Mouse (Mus musculus): ENCODE data around the gene Tpk1. TPM values are rescaled to one million over a fixed set of nuclear protein-coding genes. Genes with fewer than 3 reads are reported as not detected.
"Not testable (repeated sequence)": the region's sequence is repeated elsewhere in the genome, so short reads cannot be mapped to it uniquely, and the experiment has no call there.

Tpk1 gene
- polyA plus RNA-seq, 1 experiment from 2014 or later, result 5.9 TPM

- H3K4me1 ChIP-seq (replicated peaks); H3K4me2 ChIP-seq; H3K4me3 ChIP-seq; H3K27ac ChIP-seq; H3K9ac ChIP-seq; H3K27me3 ChIP-seq; H3K9me3 ChIP-seq; ATAC-seq (ENCODE audit: low FRiP score); H3K36me3 ChIP-seq: not testable (repeated sequence)
- WGBS, result 91% methylated on average over 2 of the region's 2 CpGs
Measured at GRCm38 (mm10) chr6:43506686-43507385, 159.2 kb downstream of the Tpk1 start.

GRCm38 (mm10) chr6:43504609-43505230 is 161.4 kb downstream of the Tpk1 start:
- no peaks in the 10 kb centered on the region for H3K27me3 ChIP-seq
- no peaks in the 10 kb centered on the region for H3K4me1 ChIP-seq (replicated peaks)
- no peak overlapping the region for H3K4me2 ChIP-seq
- H3K4me3 ChIP-seq, result no peak overlapping the region
- no peaks in the 10 kb centered on the region for H3K36me3 ChIP-seq
- no peak for ATAC-seq (ENCODE audit: low FRiP score)
- WGBS, result 85% methylated on average over 5 of the region's 5 CpGs
- no peak overlapping the region for H3K9ac ChIP-seq
- no peaks in the 10 kb centered on the region for H3K9me3 ChIP-seq
- no peak overlapping the region for H3K27ac ChIP-seq

- H3K9me3 ChIP-seq, result peaks cover 6% of the 10 kb centered on the region; the same call in 1 of the 2 replicates
- no peaks in the 10 kb centered on the region for H3K4me1 ChIP-seq (replicated peaks)
- no peak overlapping the region for H3K4me3 ChIP-seq
- H3K27ac ChIP-seq, result no peak overlapping the region
- no peak overlapping the region for H3K4me2 ChIP-seq
- H3K9ac ChIP-seq, result no peak overlapping the region
- no peak for ATAC-seq (ENCODE audit: low FRiP score)
- no peaks in the 10 kb centered on the region for H3K36me3 ChIP-seq
- no peaks in the 10 kb centered on the region for H3K27me3 ChIP-seq
Measured at GRCm38 (mm10) chr6:43492367-43492766, 173.7 kb downstream of the Tpk1 start.

GRCm38 (mm10) chr6:43486691-43487090 is 179.4 kb downstream of the Tpk1 start:
- Histone ChIP-seq H3K4me2 (no peak overlapping the region), H3K9ac (no peak overlapping the region), H3K9me3 (no peaks in the 10 kb centered on the region), H3K4me1 (replicated peaks) (no peaks in the 10 kb centered on the region), H3K4me3 (no peak overlapping the region), H3K27me3 (no peaks in the 10 kb centered on the region), H3K27ac (no peak overlapping the region), H3K36me3 (no peaks in the 10 kb centered on the region)
- 91% methylated on average over 2 of the region's 2 CpGs for WGBS
- no peak for ATAC-seq (ENCODE audit: low FRiP score)

GRCm38 (mm10) chr6:43480687-43481086 is 185.4 kb downstream of the Tpk1 start:
- Histone ChIP-seq H3K27me3 (no peaks in the 10 kb centered on the region), H3K4me2 (no peak overlapping the region), H3K36me3 (no peaks in the 10 kb centered on the region), H3K9me3 (no peaks in the 10 kb centered on the region), H3K4me1 (replicated peaks) (no peaks in the 10 kb centered on the region), H3K27ac (no peak overlapping the region), H3K4me3 (no peak overlapping the region), H3K9ac (no peak overlapping the region)
- 74% methylated on average over 3 of the region's 3 CpGs for WGBS
- ATAC-seq (ENCODE audit: low FRiP score), result no peak

GRCm38 (mm10) chr6:43478810-43479209 is 187.3 kb downstream of the Tpk1 start:
- Histone ChIP-seq H3K9ac (no peak overlapping the region), H3K4me1 (replicated peaks) (no peaks in the 10 kb centered on the region), H3K36me3 (no peaks in the 10 kb centered on the region), H3K4me2 (no peak overlapping the region), H3K27me3 (no peaks in the 10 kb centered on the region), H3K4me3 (no peak overlapping the region), H3K27ac (no peak overlapping the region), H3K9me3 (no peaks in the 10 kb centered on the region)
- WGBS, result 34% methylated on average over 7 of the region's 7 CpGs
- ATAC-seq (ENCODE audit: low FRiP score), result no peak

- Histone ChIP-seq H3K4me1 (replicated peaks) (no peaks in the 10 kb centered on the region), H3K4me3 (no peak overlapping the region)
- WGBS, result 89% methylated on average over 3 of the region's 3 CpGs
Measured at GRCm38 (mm10) chr6:43476406-43476805, 189.7 kb downstream of the Tpk1 start.

GRCm38 (mm10) chr6:43475921-43476320 is 190.2 kb downstream of the Tpk1 start:
- H3K4me2 ChIP-seq, result no peak overlapping the region
- H3K27ac ChIP-seq, result no peak overlapping the region
- no peak for ATAC-seq (ENCODE audit: low FRiP score)
- H3K9me3 ChIP-seq, result no peaks in the 10 kb centered on the region
- no peak overlapping the region for H3K9ac ChIP-seq
- no peaks in the 10 kb centered on the region for H3K4me1 ChIP-seq (replicated peaks)
- no peaks in the 10 kb centered on the region for H3K36me3 ChIP-seq
- no peaks in the 10 kb centered on the region for H3K27me3 ChIP-seq
- no peak overlapping the region for H3K4me3 ChIP-seq

More at GRCm38 (mm10) chr6:43476406-43476805, 189.7 kb downstream of the Tpk1 start:
- no peaks in the 10 kb centered on the region for H3K36me3 ChIP-seq
- ATAC-seq (ENCODE audit: low FRiP score), result no peak
- H3K27me3 ChIP-seq, result no peaks in the 10 kb centered on the region
- H3K9me3 ChIP-seq, result no peaks in the 10 kb centered on the region
- no peak overlapping the region for H3K9ac ChIP-seq
- H3K27ac ChIP-seq, result no peak overlapping the region
- no peak overlapping the region for H3K4me2 ChIP-seq

- H3K36me3 ChIP-seq, result no peaks in the 10 kb centered on the region
- no peak overlapping the region for H3K4me2 ChIP-seq
- H3K9me3 ChIP-seq, result no peaks in the 10 kb centered on the region
- H3K27me3 ChIP-seq, result no peaks in the 10 kb centered on the region
- H3K4me1 ChIP-seq (replicated peaks), result no peaks in the 10 kb centered on the region
- no peak overlapping the region for H3K9ac ChIP-seq
- no peak overlapping the region for H3K27ac ChIP-seq
- no peak for ATAC-seq (ENCODE audit: low FRiP score)
- WGBS, result 95% methylated on average over 1 of the region's 1 CpGs
- no peak overlapping the region for H3K4me3 ChIP-seq
Measured at GRCm38 (mm10) chr6:43471556-43471955, 194.5 kb downstream of the Tpk1 start.

GRCm38 (mm10) chr6:43468821-43469594 is 197.1 kb downstream of the Tpk1 start:
- no peaks in the 10 kb centered on the region for H3K9me3 ChIP-seq
- WGBS, result 68% methylated on average over 10 of the region's 10 CpGs
- no peak overlapping the region for H3K27ac ChIP-seq
- H3K4me1 ChIP-seq (replicated peaks), result no peaks in the 10 kb centered on the region
- H3K9ac ChIP-seq, result no peak overlapping the region
- ATAC-seq (ENCODE audit: low FRiP score), result no peak
- H3K36me3 ChIP-seq, result no peaks in the 10 kb centered on the region
- H3K4me2 ChIP-seq, result no peak overlapping the region
- H3K27me3 ChIP-seq, result no peaks in the 10 kb centered on the region
- H3K4me3 ChIP-seq, result no peak overlapping the region

- Histone ChIP-seq H3K4me2 (no peak overlapping the region), H3K9me3 (no peaks in the 10 kb centered on the region), H3K27ac (no peak overlapping the region), H3K9ac (no peak overlapping the region), H3K27me3 (no peaks in the 10 kb centered on the region), H3K4me3 (no peak overlapping the region), H3K36me3 (no peaks in the 10 kb centered on the region), H3K4me1 (replicated peaks) (no peaks in the 10 kb centered on the region)
- no peak; the same call in 1 of the 2 replicates for ATAC-seq (ENCODE audit: low FRiP score)
- WGBS, result 68% methylated on average over 2 of the region's 2 CpGs
Measured at GRCm38 (mm10) chr6:43462849-43463369, 203.2 kb downstream of the Tpk1 start.

- WGBS, result 78% methylated on average over 2 of the region's 2 CpGs
- H3K9ac ChIP-seq, result no peak overlapping the region
- H3K4me2 ChIP-seq, result no peak overlapping the region
- H3K27me3 ChIP-seq, result no peaks in the 10 kb centered on the region
- H3K4me1 ChIP-seq (replicated peaks), result no peaks in the 10 kb centered on the region
- no peak overlapping the region for H3K27ac ChIP-seq
- no peaks in the 10 kb centered on the region for H3K9me3 ChIP-seq
- H3K4me3 ChIP-seq, result no peak overlapping the region
- ATAC-seq (ENCODE audit: low FRiP score), result no peak
- H3K36me3 ChIP-seq, result no peaks in the 10 kb centered on the region
Measured at GRCm38 (mm10) chr6:43462189-43462848, 203.8 kb downstream of the Tpk1 start.

Data from hindbrain, embryonic 13.5 days (tissue).